Comparison of ENCODE assay signal across 8 mouse cellular contexts in genomic region chr7:121899311-121899710, GRCm38 (mm10). TPM values are rescaled to one million over a fixed set of nuclear protein-coding genes. Genes with fewer than 3 reads are reported as not detected.
A peak's percentile ranks its signal among the peaks of the same experiment; 100 is the strongest.
DNase-seq lines count a peak whose midpoint lies in the region; ATAC-seq and TF ChIP-seq lines count a peak whose summit lies in the region.

No protein-coding gene starts in this region.

- peak overlapping the region; percentile 44 for H3K4me2 ChIP-seq in embryonic facial prominence, embryonic 13.5 days
- peak overlapping the region; percentile 14; the same call in 1 of the 2 replicates for H3K4me2 ChIP-seq in hindbrain, embryonic 11.5 days (replicated peaks; ENCODE audit: low read depth, low read length)
- peak overlapping the region; percentile 17; the same call in 1 of the 2 replicates for H3K4me2 ChIP-seq in liver, embryonic 11.5 days
- H3K4me2 ChIP-seq in neural tube, embryonic 11.5 days (ENCODE audit: low read depth) = peak overlapping the region; percentile 27; the same call in 1 of the 2 replicates

- 7% methylated on average over 14 of the region's 14 CpGs for WGBS in bone marrow, adult 2 months
- 9% methylated on average over 14 of the region's 14 CpGs for WGBS in embryonic facial prominence, embryonic 13.5 days
- 9% methylated on average over 14 of the region's 14 CpGs for WGBS in hindbrain, embryonic 11.5 days
- WGBS in liver, embryonic 11.5 days = 7% methylated on average over 14 of the region's 14 CpGs
- whole genome bisulfite sequencing in neural tube, embryonic 11.5 days = 11% methylated on average over 14 of the region's 14 CpGs

- no peak overlapping the region for H3K4me3 ChIP-seq in bone marrow, adult 2 months (replicated peaks; ENCODE audit: control insufficient read depth, low read depth, low read length)
- no peak overlapping the region for H3K4me3 ChIP-seq in embryonic facial prominence, embryonic 13.5 days
- no peak overlapping the region for H3K4me3 ChIP-seq in hindbrain, embryonic 11.5 days (ENCODE audit: low read depth, low read length)
- no peak overlapping the region for H3K4me3 ChIP-seq in liver, embryonic 11.5 days (ENCODE audit: low read depth, low read length)
- H3K4me3 ChIP-seq in neural tube, embryonic 11.5 days (ENCODE audit: low read depth, low read length) = no peak overlapping the region

- no peaks in the 10 kb centered on the region for H3K4me1 ChIP-seq in bone marrow, adult 2 months (ENCODE audit: control insufficient read depth, insufficient read depth, low read length)
- 0 out of 2 replicates have a peak, but pooled peaks cover 4% of the 10 kb centered on the region for H3K4me1 ChIP-seq in embryonic facial prominence, embryonic 13.5 days
- H3K4me1 ChIP-seq in hindbrain, embryonic 11.5 days (replicated peaks; ENCODE audit: control insufficient read depth, insufficient read depth, low read length) = no peaks in the 10 kb centered on the region
- no peaks in the 10 kb centered on the region for H3K4me1 ChIP-seq in liver, embryonic 11.5 days (replicated peaks; ENCODE audit: control insufficient read depth, insufficient read depth, low read length)
- no peaks in the 10 kb centered on the region for H3K4me1 ChIP-seq in neural tube, embryonic 11.5 days (ENCODE audit: control insufficient read depth, insufficient read depth, low read length)

- ATAC-seq in embryonic facial prominence, embryonic 13.5 days (ENCODE audit: insufficient number of reproducible peaks, insufficient read depth, low FRiP score, low TSS enrichment, low read depth) = no peak
- ATAC-seq in hindbrain, embryonic 11.5 days (ENCODE audit: low FRiP score) = no peak
- ATAC-seq in liver, embryonic 11.5 days (replicated peaks; ENCODE audit: low FRiP score) = no peak
- peak; percentile 45; the same call in 1 of the 2 replicates for ATAC-seq in neural tube, embryonic 11.5 days (ENCODE audit: insufficient read depth, low FRiP score, low TSS enrichment)

- H3K36me3 ChIP-seq in embryonic facial prominence, embryonic 13.5 days = no peaks in the 10 kb centered on the region
- no peaks in the 10 kb centered on the region for H3K36me3 ChIP-seq in hindbrain, embryonic 11.5 days (ENCODE audit: control insufficient read depth, insufficient read depth, low read length)
- no peaks in the 10 kb centered on the region for H3K36me3 ChIP-seq in liver, embryonic 11.5 days (ENCODE audit: control insufficient read depth, insufficient read depth, low read length)
- no peaks in the 10 kb centered on the region for H3K36me3 ChIP-seq in neural tube, embryonic 11.5 days (ENCODE audit: control insufficient read depth, insufficient read depth, low read length)

- peak; percentile 42; the same call in 1 of the 2 replicates for TF ChIP-seq CTCF in bone marrow, adult 2 months (IDR thresholded peaks at IDR 0.05; ENCODE audit: control insufficient read depth, insufficient read depth, low read length)

- H3K27me3 ChIP-seq in embryonic facial prominence, embryonic 13.5 days = 0 out of 2 replicates have a peak, but pooled peaks cover 5% of the 10 kb centered on the region
- H3K27me3 ChIP-seq in hindbrain, embryonic 11.5 days (ENCODE audit: control insufficient read depth, insufficient read depth, low read length) = peaks cover 2% of the 10 kb centered on the region; the same call in 1 of the 2 replicates
- no peaks in the 10 kb centered on the region for H3K27me3 ChIP-seq in liver, embryonic 11.5 days (replicated peaks; ENCODE audit: control insufficient read depth, insufficient read depth, low read length)
- no peaks in the 10 kb centered on the region for H3K27me3 ChIP-seq in neural tube, embryonic 11.5 days (ENCODE audit: control insufficient read depth, insufficient read depth, low read length)

- DNase-seq in left cerebral cortex, adult 18-20 months (ENCODE audit: low spot score in 2 of 2) = peak; percentile 12 to 46
- DNase-seq in left cerebral cortex, postnatal 10 days (ENCODE audit: extremely low spot score in 1 of 2, low spot score in 2 of 2) = no peak
- DNase-seq in hindbrain, embryonic 11.5 days (ENCODE audit: low spot score) = peak; percentile 72
- peak; percentile 39 for DNase-seq in liver, embryonic 11.5 days (ENCODE audit: low spot score)
- DNase-seq in neural tube, embryonic 11.5 days (ENCODE audit: low spot score) = peak; percentile 67
- DNase-seq in left cerebral cortex, adult 8-10 months (ENCODE audit: low spot score in 2 of 2) = no peak

- TF ChIP-seq POLR2A in bone marrow, adult 2 months (IDR thresholded peaks at IDR 0.05; ENCODE audit: borderline replicate concordance, control insufficient read depth, low read depth, low read length) = no peak

- no peaks in the 10 kb centered on the region for H3K9me3 ChIP-seq in embryonic facial prominence, embryonic 13.5 days
- no peaks in the 10 kb centered on the region for H3K9me3 ChIP-seq in hindbrain, embryonic 11.5 days (ENCODE audit: control insufficient read depth, low read length)
- no peaks in the 10 kb centered on the region for H3K9me3 ChIP-seq in liver, embryonic 11.5 days (ENCODE audit: control insufficient read depth, low read length)
- H3K9me3 ChIP-seq in neural tube, embryonic 11.5 days (ENCODE audit: control insufficient read depth, low read length) = no peaks in the 10 kb centered on the region

- intact Hi-C loops in left cerebral cortex, postnatal 10 days (cut with DNase I) = no loop called here

- no peak overlapping the region for H3K27ac ChIP-seq in bone marrow, adult 2 months (ENCODE audit: control insufficient read depth, insufficient read depth, low read depth, low read length, poor library complexity)
- no peak overlapping the region for H3K27ac ChIP-seq in embryonic facial prominence, embryonic 13.5 days
- no peak overlapping the region for H3K27ac ChIP-seq in hindbrain, embryonic 11.5 days (ENCODE audit: low read depth, low read length)
- H3K27ac ChIP-seq in liver, embryonic 11.5 days (ENCODE audit: low read depth, low read length) = no peak overlapping the region
- H3K27ac ChIP-seq in neural tube, embryonic 11.5 days (ENCODE audit: low read depth, low read length) = no peak overlapping the region

- no peak overlapping the region for H3K9ac ChIP-seq in embryonic facial prominence, embryonic 13.5 days
- no peak overlapping the region for H3K9ac ChIP-seq in hindbrain, embryonic 11.5 days (ENCODE audit: low read depth, low read length)
- H3K9ac ChIP-seq in liver, embryonic 11.5 days (ENCODE audit: low read depth, low read length) = no peak overlapping the region
- H3K9ac ChIP-seq in neural tube, embryonic 11.5 days (ENCODE audit: low read length) = peak overlapping the region; percentile 15; the same call in 1 of the 2 replicates

RNA-seq across cellular contexts. Expression of gene Scnn1b, which starts 34.5 kb away (rescaled TPM):
- not detected for total RNA-seq in left cerebral cortex, adult 18-20 months (2021)
- not detected for total RNA-seq in left cerebral cortex, postnatal 10 days (2021)
- 0.77 TPM in 1 of 2 replicates, not detected in the other for polyA plus RNA-seq in bone marrow, adult 2 months (2011; ENCODE audit: insufficient read depth, insufficient read length, low replicate concordance, missing spikeins)
- 0.23 and 0.37 TPM in 2 replicates for polyA plus RNA-seq in embryonic facial prominence, embryonic 13.5 days (2015; fragmentation: Nextera tagmentation; extraction: Ambion mirVana)
- 0.07 and 0.14 TPM in 2 replicates for polyA plus RNA-seq in hindbrain, embryonic 11.5 days (2014; fragmentation: Nextera tagmentation; extraction: Ambion mirVana)
- 0.08 TPM in 1 of 2 replicates, not detected in the other for polyA plus RNA-seq in liver, embryonic 11.5 days (2014; fragmentation: Nextera tagmentation; extraction: Ambion mirVana)
- 0.19 TPM in 1 of 2 replicates, not detected in the other for polyA plus RNA-seq in neural tube, embryonic 11.5 days (2014; fragmentation: Nextera tagmentation; extraction: Ambion mirVana)
- total RNA-seq in left cerebral cortex, adult 8-10 months (2022) = not detected

Comparison
In these comparisons a context has a peak if more than half of its experiments do, and no peak if none do; other contexts are left out.
1. DNase-seq: peak in left cerebral cortex, adult 18-20 months (2 of 2), hindbrain, embryonic 11.5 days (single experiment), liver, embryonic 11.5 days (single experiment) and neural tube, embryonic 11.5 days (single experiment); none in left cerebral cortex, postnatal 10 days (0 of 2) and left cerebral cortex, adult 8-10 months (0 of 2).
2. Peak in every context shown above with its lines, with median percentiles within 50 percentile points of each other: H3K4me2 ChIP-seq.